Mouse (Mus musculus) lung, postnatal 0 days (tissue): ENCODE data around the gene Fgl2.

Experiments
- CTCF ChIP-seq: IDR thresholded peaks from 2 replicates; pipeline ENCODE4 v1.5.1; 2016; ENCODE audit warnings: antibody characterized with exemption, mild to moderate bottlenecking
- EP300 ChIP-seq: IDR thresholded peaks from 2 replicates; pipeline ENCODE4 v1.6.1; 2016; ENCODE audit warnings: antibody characterized with exemption, mild to moderate bottlenecking, control low read depth

- TF ChIP-seq CTCF = no peak
- TF ChIP-seq EP300 = no peak
Measured at GRCm38 (mm10) chr5:21391616-21392384, 19.4 kb downstream of the Fgl2 start.
